Mouse (Mus musculus) spleen, postnatal 36 days (tissue): ENCODE measurements around the gene Ankle1.

Source experiments
- DNase-seq, 2 experiments: peaks; one replicate each; pipeline ENCODE4 v3.0.0; 2022; ENCODE audit warnings: low spot score in 2 of 2, mixed read lengths in 1 of 2

Gene Ankle1

GRCm38 (mm10) chr8:71405401-71406098 is at the start of gene Ankle1:
TSS of gene Ankle1 (plus strand) at chr8:71406010.
- DNase-seq = peak; percentile 90 to 94

GRCm38 (mm10) chr8:71358026-71358425 is 47.8 kb upstream of the Ankle1 start:
- no peak for DNase-seq

- DNase-seq = peak; percentile 91 to 92
These were observed 38.9 kb upstream of the Ankle1 start, which contains the start of gene Use1 for GRCm38 (mm10) chr8:71366771-71367528. TSS of gene Use1 (plus strand) at chr8:71366848.

GRCm38 (mm10) chr8:71367529-71368176 is 38.2 kb upstream of the Ankle1 start:
- DNase-seq = no peak

- no peak for DNase-seq
These were observed 37.4 kb upstream of the Ankle1 start for GRCm38 (mm10) chr8:71368366-71368765.

GRCm38 (mm10) chr8:71369040-71369718 is 36.6 kb upstream of the Ankle1 start:
- DNase-seq = no peak

- DNase-seq = no peak
These were observed 35.0 kb upstream of the Ankle1 start for GRCm38 (mm10) chr8:71370711-71371235.

- peak; percentile 99 for DNase-seq
These were observed 34.5 kb upstream of the Ankle1 start, which contains the start of gene Ocel1 for GRCm38 (mm10) chr8:71371236-71371848. TSS of gene Ocel1 (plus strand) at chr8:71371298.

- no peak for DNase-seq
These were observed 33.4 kb upstream of the Ankle1 start for GRCm38 (mm10) chr8:71372427-71372826.

GRCm38 (mm10) chr8:71373000-71373399 is 32.8 kb upstream of the Ankle1 start:
- no peak for DNase-seq

- DNase-seq = peak; percentile 26 to 29
These were observed 31.1 kb upstream of the Ankle1 start for GRCm38 (mm10) chr8:71374616-71375206.

- DNase-seq = peak; percentile 63 to 69
These were observed 30.0 kb upstream of the Ankle1 start for GRCm38 (mm10) chr8:71375581-71376422.

- no peak for DNase-seq
These were observed 29.3 kb upstream of the Ankle1 start for GRCm38 (mm10) chr8:71376423-71377030.

GRCm38 (mm10) chr8:71379008-71379407 is 26.8 kb upstream of the Ankle1 start:
- no peak for DNase-seq

- no peak for DNase-seq
These were observed 26.2 kb upstream of the Ankle1 start for GRCm38 (mm10) chr8:71379512-71380075.

- DNase-seq = no peak
These were observed 25.3 kb upstream of the Ankle1 start for GRCm38 (mm10) chr8:71380178-71381171.

- DNase-seq = peak in 1 of 2 experiments; percentile 53
These were observed 24.3 kb upstream of the Ankle1 start, which contains the start of gene Nr2f6 for GRCm38 (mm10) chr8:71381421-71381970. TSS of gene Nr2f6 (minus strand) at chr8:71381960.
